Mouse (Mus musculus) left cerebral cortex, postnatal 25 days (tissue): ENCODE data around the gene Rln1. TPM values are rescaled to one million over a fixed set of nuclear protein-coding genes. Genes with fewer than 3 reads are reported as not detected.

Experiments used
- DNase-seq, 2 experiments: peaks; one replicate each; pipeline ENCODE4 v3.0.0; 2022; ENCODE audit warnings: low spot score in 2 of 2, mixed read lengths in 1 of 2
- intact Hi-C: fragments of 180-260 bp; cut with DNase I; formaldehyde crosslinking; loops from one replicate; pipeline ENCODE4 v1.15.1; 2025
- total RNA-seq, 2 experiments: library from RNA; stranded (reverse); gene quantifications; 2 replicates each; pipeline ENCODE4 v1.2.3; 2021

Rln1 gene
- total RNA-seq = under 1 TPM; 0.64 to 0.87 TPM

GRCm38 (mm10) chr19:29334068-29334745 lies at the start of gene Rln1:
Gene Rln1, minus strand, starts transcription at chr19:29334670.
- no peak for DNase-seq
- intact Hi-C loops = no loop called here

GRCm38 (mm10) chr19:29383368-29383767 lies 48.9 kb upstream of the Rln1 start:
- no peak for DNase-seq
- intact Hi-C loops = no loop called here

GRCm38 (mm10) chr19:29379839-29380603 lies 45.6 kb upstream of the Rln1 start:
- intact Hi-C loops = no loop called here
- no peak for DNase-seq

GRCm38 (mm10) chr19:29376382-29376781 lies 41.9 kb upstream of the Rln1 start:
- DNase-seq = no peak
- intact Hi-C loops = no loop called here

GRCm38 (mm10) chr19:29374947-29375346 lies 40.5 kb upstream of the Rln1 start:
- intact Hi-C loops = no loop called here
- DNase-seq = no peak

- no peak for DNase-seq
- intact Hi-C loops = no loop called here
These were observed 39.0 kb upstream of the Rln1 start for GRCm38 (mm10) chr19:29373438-29373837.

- intact Hi-C loops = no loop called here
- DNase-seq = no peak
These were observed 38.2 kb upstream of the Rln1 start for GRCm38 (mm10) chr19:29372621-29373020.

GRCm38 (mm10) chr19:29372138-29372537 lies 37.7 kb upstream of the Rln1 start:
- DNase-seq = peak; percentile 33 to 66
- intact Hi-C loops = no loop called here

- intact Hi-C loops = no loop called here
These were observed 37.0 kb upstream of the Rln1 start for GRCm38 (mm10) chr19:29371284-29372081.

GRCm38 (mm10) chr19:29370545-29371283 lies 36.2 kb upstream of the Rln1 start:
- no peak for DNase-seq
- intact Hi-C loops = no loop called here

More at GRCm38 (mm10) chr19:29371284-29372081, 37.0 kb upstream of the Rln1 start:
- DNase-seq = no peak

GRCm38 (mm10) chr19:29370112-29370511 lies 35.6 kb upstream of the Rln1 start:
- DNase-seq = no peak
- intact Hi-C loops = no loop called here

GRCm38 (mm10) chr19:29368671-29369309 lies 34.3 kb upstream of the Rln1 start:
- DNase-seq = no peak
- intact Hi-C loops = no loop called here

GRCm38 (mm10) chr19:29368041-29368440 lies 33.6 kb upstream of the Rln1 start:
- DNase-seq = no peak
- intact Hi-C loops = no loop called here

GRCm38 (mm10) chr19:29366969-29367622 lies 32.6 kb upstream of the Rln1 start, which contains the start of the genes Plgrkt and Cd274:
Gene Plgrkt, minus strand, starts transcription at chr19:29367390.
Gene Cd274, plus strand, starts transcription at chr19:29367455.
- intact Hi-C loops = no loop called here

GRCm38 (mm10) chr19:29366226-29366968 lies 31.9 kb upstream of the Rln1 start:
- no peak for DNase-seq
- intact Hi-C loops = no loop called here

More at GRCm38 (mm10) chr19:29366969-29367622, 32.6 kb upstream of the Rln1 start, which contains the start of the genes Plgrkt and Cd274:
- DNase-seq = peak; percentile 48 to 53

GRCm38 (mm10) chr19:29365105-29365504 lies 30.6 kb upstream of the Rln1 start:
- DNase-seq = no peak
- intact Hi-C loops = no loop called here

GRCm38 (mm10) chr19:29364076-29364475 lies 29.6 kb upstream of the Rln1 start:
- intact Hi-C loops = loop anchor here (5.0 kb wide), 2 partner anchors 112 to 198 kb away; partner anchors contain the start of gene Jak2
- DNase-seq = no peak

- intact Hi-C loops = loop anchor here (5.0 kb wide), 2 partner anchors 111 to 199 kb away; partner anchors contain the start of gene Jak2
- no peak for DNase-seq
These were observed 29.1 kb upstream of the Rln1 start for GRCm38 (mm10) chr19:29363557-29363956.
